Mouse (Mus musculus) lung, postnatal 36 days (tissue): Measurements from ENCODE around the gene Fez2.

Source experiments
- DNase-seq: peaks from one replicate; pipeline ENCODE4 v3.0.0; 2022; ENCODE audit warnings: mixed read lengths

The Fez2 gene

DNA sequence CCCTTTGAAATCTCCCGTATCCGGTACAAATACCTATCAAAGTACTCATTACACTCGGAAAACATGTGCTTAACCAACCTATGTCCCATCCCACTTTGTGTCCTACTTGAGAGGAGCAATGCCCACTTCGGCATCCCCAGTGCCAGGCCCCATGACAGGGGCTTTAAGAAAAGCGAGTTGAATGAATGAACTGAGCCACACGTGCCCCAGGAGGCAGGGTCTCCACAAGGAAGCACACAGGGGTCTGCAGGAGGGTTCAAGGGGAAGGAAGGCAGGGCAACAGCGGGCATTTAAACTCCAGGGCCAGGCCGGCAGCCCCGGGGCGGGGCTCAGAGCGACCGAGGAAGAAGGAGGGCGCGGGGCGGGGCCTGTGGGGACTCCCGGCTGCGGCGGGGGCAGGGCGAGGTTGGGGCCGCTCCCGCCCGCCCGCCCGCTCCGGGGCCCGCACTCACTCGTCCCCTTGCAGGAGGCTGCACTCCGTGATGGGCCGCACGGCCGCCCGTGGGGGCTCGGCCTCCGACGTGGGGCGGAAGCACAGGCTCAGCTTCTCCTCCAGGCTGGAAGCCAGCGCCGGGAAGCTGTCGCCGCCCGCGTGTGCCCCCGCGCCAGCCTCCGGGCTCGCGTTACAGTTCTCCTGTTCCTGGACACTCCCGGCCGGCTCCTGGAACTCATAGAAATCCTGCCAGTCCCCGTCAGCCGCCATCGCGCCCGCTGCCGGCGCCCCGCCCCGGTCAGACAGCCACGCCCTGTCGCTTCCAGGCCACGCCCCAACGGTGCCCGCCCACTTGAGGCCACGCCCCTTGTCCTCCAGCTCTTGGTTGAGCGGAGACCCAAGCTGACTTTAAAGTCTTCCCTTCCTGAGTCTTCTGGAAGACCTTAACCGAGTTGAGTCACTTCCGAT is at the start of gene Fez2:
Gene Fez2 (minus strand): TSS at position 772 of the 901 bp plus-strand sequence.
- DNase-seq: peak; percentile 95

DNA sequence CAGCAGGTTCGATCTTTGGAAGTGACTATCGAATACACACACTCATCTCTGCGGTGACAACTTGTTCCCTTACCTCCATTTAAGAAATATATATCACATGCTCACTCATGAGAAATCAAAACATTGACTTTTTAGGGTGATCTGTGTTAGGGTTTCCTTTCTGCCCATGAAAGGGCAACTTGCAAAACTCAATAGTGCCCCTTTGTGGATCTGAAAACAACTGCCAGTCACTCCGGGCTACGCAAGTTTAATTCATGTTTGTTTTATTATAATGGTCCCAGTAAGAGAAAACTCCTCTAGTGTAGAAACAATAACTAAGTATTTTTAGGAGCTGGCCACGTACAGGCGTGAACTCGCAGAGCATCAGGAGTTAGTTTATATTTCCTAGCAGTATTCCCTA is 47.5 kb upstream of the Fez2 start:
- no peak for DNase-seq

DNA sequence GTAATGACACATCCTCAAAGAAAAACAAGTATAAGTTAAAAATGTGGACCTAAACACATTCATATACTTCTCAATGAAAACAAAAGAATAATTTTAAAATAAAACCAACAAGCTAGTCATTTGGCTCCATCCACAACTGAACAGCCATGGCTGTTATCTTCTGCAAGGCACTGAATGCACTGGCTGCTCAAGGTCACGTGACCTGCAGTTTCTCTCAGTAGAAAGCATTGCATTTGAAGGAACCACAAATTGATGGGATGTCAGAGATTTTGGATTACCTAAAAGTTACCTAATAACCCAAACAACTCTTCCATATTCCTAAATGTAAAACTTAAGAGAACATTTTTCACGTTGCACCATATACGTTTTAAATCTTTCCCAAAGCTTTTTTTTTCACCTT is 47.1 kb upstream of the Fez2 start:
- no peak for DNase-seq

DNA sequence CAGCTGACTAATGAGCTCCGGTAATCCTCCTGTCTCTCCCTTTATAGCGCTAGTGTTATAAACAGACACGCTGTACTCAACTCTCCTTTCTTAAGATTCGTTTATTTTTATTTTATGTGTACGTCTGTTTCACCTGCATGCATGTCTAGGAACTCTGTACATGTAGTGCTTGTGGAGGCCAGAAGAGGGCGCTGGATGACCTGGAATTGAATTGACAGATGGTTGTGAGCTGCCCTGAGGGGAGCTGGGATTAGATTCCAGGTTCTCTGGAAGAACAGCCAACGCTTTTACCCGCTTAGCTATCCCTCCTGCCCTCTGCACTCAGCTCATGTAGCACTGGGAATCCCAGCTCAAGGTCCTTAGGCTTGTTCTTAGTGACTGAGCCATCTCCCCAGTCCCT is 42.2 kb upstream of the Fez2 start:
- no peak for DNase-seq

DNA sequence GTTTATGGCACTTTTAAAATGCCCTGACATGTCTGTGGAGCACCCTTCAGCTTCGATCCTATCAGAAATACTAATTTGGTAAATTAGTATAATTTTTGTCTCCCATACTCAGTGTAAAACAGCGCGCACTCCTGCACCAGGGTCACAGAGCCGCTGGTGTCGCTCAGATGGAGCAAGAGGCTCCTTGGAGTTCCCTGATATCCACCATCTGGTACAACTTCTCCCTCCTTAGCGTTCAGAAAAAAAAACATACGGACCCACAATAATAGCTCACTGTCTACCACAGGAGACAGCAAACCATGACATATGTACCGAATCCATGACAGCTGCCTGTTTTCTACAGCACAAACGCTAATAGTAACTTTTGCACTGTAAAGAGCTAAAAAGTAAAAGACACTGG is 37.6 kb upstream of the Fez2 start:
- no peak for DNase-seq

DNA sequence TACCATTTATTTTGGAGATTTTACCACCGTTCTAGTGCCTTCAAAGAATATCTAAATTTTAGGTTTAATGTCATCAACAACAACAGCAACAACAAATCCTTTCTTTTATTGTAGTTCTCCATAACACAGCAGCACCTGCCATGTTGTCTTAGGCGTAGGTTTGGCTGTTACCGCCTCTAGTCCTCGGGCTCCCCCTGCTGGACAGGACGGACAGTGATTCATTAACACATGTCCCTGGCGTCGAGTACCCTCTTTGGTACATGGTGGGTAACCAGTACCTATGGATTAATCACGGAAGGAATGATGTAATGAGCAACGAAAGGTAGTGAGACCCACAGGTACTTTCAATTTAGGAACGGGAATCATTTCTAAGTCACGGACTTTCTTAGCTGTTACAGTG is 37.2 kb upstream of the Fez2 start:
- peak; percentile 90 for DNase-seq

DNA sequence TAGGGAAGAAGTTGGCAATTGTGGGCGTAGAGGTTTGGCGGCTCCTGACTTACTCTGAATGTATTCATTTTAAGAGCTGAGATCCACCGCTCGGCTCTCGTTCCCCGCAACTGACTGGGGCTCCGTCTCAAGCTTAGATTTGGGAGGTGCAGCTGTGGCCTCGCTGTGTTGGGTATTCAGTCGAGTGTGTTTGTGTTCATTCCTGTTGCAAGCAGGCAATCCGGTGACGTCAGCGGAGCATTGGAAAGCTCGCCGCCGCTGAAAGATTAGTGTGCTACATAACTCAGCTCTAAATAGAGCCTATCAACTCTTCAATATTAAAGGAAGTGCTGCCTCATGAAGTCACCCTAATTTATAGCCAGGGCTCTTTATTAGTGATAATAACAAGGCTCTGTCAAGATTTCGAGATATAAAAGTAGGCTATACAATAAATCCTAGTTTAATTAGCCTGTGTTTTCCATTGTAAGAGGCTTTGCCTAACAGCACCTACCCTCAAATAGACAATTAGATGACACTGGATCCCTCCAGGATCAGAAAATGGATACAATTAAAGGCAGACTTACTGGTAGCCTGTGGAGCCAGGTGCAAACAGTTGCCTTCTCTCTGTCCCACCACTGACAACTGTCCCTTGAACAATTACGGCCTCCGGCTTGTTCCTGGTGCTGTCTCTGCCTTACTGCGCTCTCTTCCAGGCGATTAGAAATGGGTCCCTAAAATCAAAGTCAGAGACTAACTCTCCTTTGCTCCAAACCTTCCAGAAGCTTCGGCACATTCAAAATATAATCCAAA is 36.4 kb upstream of the Fez2 start:
- DNase-seq: peak; percentile 10

DNA sequence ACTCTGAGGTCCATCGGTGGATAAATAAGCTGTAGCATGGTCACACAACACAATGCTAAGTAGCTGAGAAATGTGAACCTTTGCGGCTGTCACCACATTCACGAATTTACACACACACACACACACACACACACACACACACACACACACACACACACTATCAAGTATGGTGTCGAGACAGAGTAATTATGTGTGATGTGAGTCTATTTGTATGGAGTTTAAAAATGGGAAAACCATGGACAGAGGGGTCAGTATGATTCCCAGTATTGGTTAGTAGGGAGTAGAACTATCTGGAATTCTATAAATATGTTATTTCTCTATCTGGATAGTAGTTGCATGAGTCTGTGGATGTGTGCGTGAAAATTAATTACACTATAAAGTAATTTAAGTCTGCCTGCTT is 35.6 kb upstream of the Fez2 start:
- DNase-seq: no peak

DNA sequence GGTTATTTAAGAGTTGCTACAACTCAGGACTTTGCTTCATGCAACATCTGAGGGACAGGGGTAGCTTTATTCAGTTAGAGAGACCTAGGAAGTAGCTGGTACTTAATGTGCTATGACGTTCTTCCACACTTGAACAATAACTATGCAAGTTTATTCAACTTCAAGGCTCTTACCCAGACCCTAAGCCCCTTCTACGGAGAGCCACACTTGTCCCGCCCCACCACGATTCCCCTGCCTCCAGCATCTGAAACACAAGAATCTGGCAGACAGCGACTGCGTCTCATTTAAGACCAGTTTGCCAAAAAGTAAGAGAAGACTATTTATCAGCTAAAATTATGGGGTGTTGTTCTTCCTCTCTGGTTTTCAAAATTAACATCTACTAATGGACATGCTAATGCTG is 33.9 kb upstream of the Fez2 start:
- peak; percentile 63 for DNase-seq

DNA sequence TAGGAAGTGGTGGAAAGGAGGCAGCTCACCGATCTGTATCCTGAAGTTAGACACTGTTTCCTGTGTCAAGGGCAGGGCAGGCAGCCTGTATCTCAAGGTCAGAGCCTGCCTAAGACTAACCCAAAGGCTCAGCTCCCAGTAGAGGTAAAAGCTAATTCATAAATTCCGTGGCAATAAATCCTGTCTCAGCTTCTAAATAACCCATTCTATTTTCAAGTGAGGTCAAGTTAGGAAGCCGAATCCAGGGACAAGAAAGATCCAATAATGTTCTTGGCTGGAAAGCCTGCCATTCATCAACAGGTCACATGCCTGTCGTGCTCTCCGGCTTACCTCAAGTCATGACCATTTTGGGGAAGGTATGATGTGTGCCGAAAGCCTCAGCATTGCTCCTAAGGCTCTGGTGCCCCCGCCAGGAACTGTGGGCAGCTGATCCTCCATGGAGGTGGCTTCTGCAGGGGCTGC is 33.4 kb upstream of the Fez2 start:
- DNase-seq: peak; percentile 11

DNA sequence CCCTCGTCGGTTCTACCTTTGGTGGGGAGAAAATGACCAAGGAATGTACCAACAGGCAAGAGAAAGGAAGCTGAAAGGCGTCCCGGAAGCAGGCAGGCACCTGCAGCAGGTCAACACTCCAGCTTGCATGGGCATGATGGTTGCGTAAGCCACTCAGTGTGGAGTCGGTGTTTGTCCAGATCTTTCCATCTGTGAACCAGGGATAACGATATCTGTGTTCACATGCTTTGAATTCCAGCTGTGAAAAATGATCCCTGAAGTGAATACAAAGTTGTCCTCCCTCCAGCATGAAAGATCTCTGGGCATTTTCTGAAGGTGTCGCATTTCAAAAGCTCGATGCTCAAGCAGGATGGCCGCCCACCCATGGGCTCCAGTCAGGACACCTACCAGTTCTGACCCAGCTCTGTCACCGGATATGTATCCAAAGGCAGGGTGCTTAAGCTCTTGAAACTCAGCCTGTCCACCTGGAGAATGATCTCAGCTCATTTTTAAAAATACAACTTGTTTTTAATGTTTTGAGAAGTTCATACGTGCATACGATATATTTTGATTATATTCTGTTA is 31.8 kb upstream of the Fez2 start:
- peak; percentile 23 for DNase-seq

DNA sequence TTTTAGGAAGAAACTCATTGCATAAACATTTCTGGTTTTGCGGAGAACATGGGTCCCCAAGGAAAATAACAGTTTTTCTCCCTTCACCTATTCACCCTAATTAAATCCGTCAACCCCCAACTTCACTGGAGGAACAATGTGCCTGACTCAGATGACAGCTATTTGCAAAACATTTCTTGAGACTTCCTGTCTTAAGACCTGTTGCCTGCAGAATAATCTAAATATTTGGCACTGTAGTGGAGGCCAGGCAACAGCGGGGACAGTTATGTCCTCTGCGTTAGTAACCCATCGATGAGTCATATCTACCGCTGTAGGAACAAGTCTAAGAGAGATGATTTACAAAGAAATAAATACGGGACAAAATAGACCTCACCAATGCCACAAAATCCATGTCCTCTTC is 26.9 kb upstream of the Fez2 start:
- DNase-seq: peak; percentile 42

DNA sequence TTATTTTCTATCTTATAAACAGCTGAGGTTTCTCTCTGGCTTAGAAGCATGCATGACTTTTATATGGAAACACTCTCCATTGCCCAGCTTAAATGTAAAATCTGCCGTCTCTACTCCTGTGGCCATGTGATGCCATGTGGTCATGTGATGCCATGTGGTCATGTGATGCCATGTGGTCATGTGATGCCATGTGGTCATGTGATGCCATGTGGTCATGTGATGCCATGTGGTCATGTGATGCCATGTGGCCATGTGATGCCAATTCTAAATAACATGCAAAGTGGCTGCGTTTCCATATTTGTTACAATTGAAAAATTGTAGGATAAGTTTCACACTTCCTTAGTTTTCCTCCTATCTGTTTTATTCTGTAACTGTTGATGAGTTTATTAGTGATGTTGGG is 22.8 kb upstream of the Fez2 start:
- DNase-seq: no peak

DNA sequence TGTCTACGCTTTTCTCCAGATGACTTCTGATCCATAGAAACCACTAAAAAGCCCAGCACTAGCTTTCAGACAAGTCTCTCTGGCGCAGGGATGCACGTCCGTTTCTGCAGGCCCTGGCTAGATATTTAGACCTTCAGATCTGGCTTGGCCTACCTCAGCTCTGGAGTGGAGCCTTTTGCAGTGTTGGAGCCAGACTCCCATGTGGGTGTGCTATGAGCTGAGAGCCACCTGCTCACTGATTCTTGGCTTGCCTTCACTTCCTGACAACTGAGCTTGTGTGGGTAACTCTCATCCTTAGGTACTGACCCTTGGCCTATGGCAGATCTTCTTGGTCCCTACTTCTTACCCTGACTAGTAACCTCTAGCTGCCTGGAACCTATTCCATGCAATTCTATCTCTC is 19.2 kb upstream of the Fez2 start:
- DNase-seq: no peak

DNA sequence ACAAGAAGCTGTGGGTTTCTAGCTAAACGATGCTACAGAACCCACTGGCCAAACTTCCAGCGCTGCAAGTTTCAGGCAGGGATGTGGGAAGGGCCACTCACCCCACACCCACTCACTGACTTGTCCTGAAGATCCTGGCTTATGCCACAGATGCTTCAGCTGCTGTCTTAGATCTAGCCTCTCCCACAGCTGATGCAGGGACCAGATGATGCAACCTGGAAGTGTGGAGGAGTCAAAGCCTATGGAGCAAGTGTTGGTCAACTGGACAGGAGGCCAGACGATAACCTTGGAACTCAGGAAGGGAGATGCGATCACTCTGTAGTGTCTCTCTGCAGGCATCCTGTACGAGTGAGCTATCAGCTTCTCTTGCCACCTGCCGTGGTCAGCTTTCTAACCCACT is 17.7 kb upstream of the Fez2 start:
- DNase-seq: no peak

DNA sequence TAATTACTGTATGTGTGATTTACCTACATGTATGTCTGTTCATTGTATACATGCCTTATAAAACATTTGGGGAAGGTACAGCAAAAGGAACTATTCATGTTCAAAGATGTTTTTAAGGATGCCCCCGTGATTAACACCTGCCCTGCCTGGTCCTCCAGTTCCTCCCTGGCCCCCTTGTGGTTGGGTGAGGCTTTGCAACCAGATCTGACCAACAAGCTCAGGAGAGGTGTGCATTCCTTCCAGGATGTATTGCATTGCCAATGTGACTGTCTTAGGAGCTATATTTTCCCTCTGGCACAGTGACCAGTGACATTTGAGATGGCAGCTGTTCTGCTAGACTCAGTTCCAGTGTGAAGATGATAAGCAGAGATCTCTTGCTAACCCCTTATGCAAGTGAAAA is 16.8 kb upstream of the Fez2 start:
- DNase-seq: peak; percentile 70

DNA sequence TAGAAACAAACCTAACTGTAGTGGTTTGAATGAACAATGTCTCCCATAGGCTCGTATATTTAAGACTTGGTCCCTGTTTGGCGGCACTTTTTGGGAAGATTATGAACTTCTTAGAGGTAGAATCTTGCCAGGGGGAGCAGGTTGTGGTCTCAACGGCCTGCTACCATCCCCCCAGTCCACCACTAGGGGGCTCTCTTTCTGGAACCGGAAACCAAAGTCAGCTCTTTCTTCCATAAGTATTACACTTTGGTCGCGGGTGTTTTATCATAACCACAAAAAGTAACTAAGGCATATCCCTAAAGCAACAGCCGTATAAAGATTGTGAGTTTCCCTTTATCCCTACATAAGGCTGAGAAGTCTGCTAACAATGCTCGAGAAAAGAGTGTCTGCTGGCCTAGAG is 12.4 kb upstream of the Fez2 start:
- DNase-seq: peak; percentile 21

DNA sequence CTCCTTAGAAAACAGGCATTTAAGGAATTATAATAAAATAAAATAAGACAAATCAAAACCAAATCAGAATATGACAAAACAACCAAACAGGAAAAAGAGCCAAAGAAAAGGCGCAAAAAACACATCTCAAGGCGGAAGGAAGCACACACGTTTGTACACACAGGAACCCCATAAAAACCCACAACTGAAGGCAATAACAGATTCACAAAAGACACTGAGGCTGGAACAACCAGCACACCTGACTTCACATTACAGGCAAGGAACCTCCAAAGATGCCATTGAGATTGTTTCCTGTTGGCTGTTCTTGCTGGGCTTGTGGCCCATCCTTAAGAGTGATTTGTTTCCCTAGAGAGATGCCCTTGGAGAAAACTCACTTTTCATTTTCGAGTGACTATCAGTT is 11.1 kb upstream of the Fez2 start:
- no peak for DNase-seq

DNA sequence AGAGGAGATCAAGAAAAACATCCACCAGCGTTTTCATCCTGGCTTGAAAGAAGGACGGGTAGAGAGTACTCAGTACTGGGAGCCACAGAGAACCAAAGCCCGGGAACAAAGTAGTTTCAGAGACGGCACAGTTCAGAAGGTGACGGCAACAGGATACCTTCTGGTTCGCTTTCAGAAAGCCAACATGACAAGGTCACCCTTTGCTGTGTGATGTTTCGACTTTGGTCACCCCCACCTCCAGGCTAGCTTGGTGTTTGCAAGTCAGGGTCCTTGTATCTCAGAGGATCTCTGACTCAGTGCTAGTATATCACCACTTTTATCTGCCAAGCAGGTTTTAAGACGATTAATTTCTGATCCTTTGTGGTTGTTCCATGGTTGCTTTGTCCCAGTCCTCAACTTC is 7.1 kb upstream of the Fez2 start:
- DNase-seq: no peak

DNA sequence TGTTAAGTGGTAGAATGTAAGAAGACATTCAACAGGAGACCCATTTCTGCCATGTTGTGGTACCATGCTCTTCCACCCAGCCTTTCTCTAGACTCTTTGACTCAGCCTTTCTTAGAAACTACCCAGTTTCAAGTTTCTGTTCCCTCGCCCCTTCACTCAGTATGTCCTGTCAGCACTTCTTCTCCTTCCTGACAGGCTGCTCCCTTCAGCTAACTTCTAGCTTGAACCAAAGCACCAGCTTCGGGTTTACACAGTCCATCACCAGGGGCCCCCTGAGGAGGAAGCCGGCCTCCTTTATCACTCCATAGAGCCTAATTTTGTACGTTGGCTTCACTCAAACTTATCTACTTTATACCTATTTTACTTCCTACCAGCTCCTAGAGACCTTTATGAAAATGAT is 1.3 kb upstream of the Fez2 start:
- DNase-seq: no peak

DNA sequence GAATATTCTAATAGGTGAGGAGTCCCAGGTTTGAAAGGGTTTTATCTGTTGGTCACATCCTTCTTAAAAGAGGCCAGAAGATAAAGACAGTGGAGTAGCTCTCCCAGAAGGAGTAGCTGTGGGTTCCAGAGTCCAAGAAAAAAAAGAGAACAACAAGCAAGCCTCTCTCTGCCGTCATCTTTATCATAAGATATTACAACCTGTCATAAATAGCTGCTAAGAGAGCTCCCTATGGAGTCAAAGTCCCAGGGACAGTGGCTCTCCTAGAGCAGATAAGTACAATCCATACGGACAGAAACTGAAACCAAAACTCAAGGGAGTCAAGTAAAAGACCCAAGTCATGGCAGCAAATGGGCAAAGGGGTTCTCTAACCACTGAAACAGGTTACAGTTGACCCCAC is 2.7 kb downstream of the Fez2 start:
- no peak for DNase-seq

DNA sequence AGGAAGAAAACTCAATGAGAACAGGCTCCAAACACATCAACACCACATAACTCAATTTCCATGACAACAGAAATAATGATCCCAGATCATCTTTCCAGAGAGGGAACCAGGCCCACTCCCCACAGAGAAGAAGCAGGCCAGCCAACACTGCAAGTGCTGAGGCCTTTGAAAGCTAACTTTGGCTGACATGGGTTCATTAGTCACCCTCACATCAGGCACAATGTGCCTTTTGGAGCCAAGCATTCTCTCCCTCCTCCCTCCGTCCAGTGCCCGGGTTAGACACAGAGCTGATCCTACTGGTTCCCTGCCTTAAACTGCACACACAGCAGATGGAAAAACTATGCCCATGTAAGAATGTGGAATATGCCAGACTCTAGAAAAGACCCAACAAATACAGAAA is 8.1 kb downstream of the Fez2 start:
- peak; percentile 20 for DNase-seq

DNA sequence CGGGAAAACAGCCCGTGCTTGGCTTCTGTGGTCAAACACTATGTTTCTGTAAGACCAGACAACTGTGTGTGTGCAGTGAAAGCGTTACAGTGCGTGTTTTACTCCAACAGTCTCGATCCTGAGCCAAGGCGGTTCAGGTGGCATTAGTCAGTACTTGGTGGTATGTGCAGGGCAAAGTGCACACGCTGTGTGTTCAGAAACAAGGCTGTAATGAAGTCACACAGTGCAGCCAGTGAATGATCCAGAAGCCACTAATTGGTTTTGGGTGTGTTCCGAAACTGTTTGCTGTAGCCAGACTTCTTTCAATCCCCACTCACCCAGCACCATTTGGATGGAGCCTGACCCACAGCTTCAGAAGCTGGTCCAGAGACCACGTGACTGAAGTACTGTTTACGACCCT is 9.6 kb downstream of the Fez2 start:
- no peak for DNase-seq

DNA sequence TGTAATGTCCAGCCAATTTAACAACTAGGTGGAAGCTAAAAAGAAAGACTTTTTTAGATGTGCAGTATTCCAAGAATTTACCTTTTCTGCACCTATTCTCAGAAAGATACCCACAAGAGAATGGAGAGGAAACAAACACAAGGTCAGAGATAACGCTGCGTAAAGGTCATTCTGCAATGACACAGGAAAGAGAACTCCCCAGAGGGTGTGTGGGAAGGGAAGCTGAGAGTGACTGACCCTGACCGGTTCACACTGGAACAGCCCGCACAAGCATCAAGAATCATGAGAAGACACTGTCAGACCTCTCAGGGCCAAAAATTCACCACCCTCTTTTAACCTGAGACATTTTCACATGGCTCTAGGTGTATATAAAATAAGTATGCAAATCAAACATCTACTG is 10.4 kb downstream of the Fez2 start:
- DNase-seq: no peak
